Mouse (Mus musculus): ENCODE data around the gene Olfr1428. TPM values are rescaled to one million over a fixed set of nuclear protein-coding genes. Genes with fewer than 3 reads are reported as not detected.
"Not testable (repeated sequence)": the region's sequence is repeated elsewhere in the genome, so short reads cannot be mapped to it uniquely, and the experiment has no call there.

The Olfr1428 gene
- polyA plus RNA-seq, 1 experiment from 2014 or later: not detected

GRCm38 (mm10) chr19:12104541-12104940, 11.2 kb downstream of the Olfr1428 start:
- no peak for ATAC-seq
- H3K4me3 ChIP-seq (ENCODE audit: low read depth, low read length): no peak overlapping the region
- TF ChIP-seq EP300 (IDR thresholded peaks at IDR 0.05; ENCODE audit: low read depth) (no peak), CTCF (IDR thresholded peaks at IDR 0.05; ENCODE audit: low read depth) (no peak)
- H3K9me3 ChIP-seq (ENCODE audit: low read length): no peaks in the 10 kb centered on the region
- H3K27ac ChIP-seq (ENCODE audit: low read depth): no peak overlapping the region
- no peaks in the 10 kb centered on the region for H3K36me3 ChIP-seq (replicated peaks; ENCODE audit: insufficient read depth, low read length)
- H3K4me1 ChIP-seq (ENCODE audit: insufficient read depth): no peaks in the 10 kb centered on the region
- no peak for DNase-seq
- H3K27me3 ChIP-seq (ENCODE audit: insufficient read depth, low read length): no peaks in the 10 kb centered on the region
- H3K9ac ChIP-seq (replicated peaks): no peak overlapping the region
- WGBS (ENCODE audit: insufficient replicate concordance): 61% methylated on average over 1 of the region's 1 CpGs
- no peak overlapping the region for H3K4me2 ChIP-seq (ENCODE audit: low read depth, low read length)

GRCm38 (mm10) chr19:12103234-12103633, 12.5 kb downstream of the Olfr1428 start, which contains the start of gene Olfr1427:
Gene Olfr1427, minus strand, starts transcription at chr19:12103334.
- Histone ChIP-seq H3K4me3 (ENCODE audit: low read depth, low read length) (no peak within 1 kb of the TSS), H3K27me3 (ENCODE audit: insufficient read depth, low read length) (no peaks in the 10 kb centered on the region), H3K9ac (replicated peaks) (no peak within 1 kb of the TSS), H3K4me2 (ENCODE audit: low read depth, low read length) (no peak within 1 kb of the TSS), H3K4me1 (ENCODE audit: insufficient read depth) (no peaks in the 10 kb centered on the region), H3K9me3 (ENCODE audit: low read length) (no peaks in the 10 kb centered on the region), H3K36me3 (replicated peaks; ENCODE audit: insufficient read depth, low read length) (no peaks in the 10 kb centered on the region), H3K27ac (ENCODE audit: low read depth) (no peak within 1 kb of the TSS)
- ATAC-seq (no peak), DNase-seq (no peak)
- WGBS (ENCODE audit: insufficient replicate concordance): 89% methylated on average over 2 of the region's 2 CpGs
- TF ChIP-seq CTCF (IDR thresholded peaks at IDR 0.05; ENCODE audit: low read depth) (no peak), EP300 (IDR thresholded peaks at IDR 0.05; ENCODE audit: low read depth) (no peak)

- no peak for ATAC-seq
- 84% methylated on average over 1 of the region's 1 CpGs for WGBS (ENCODE audit: insufficient replicate concordance)
Observed at GRCm38 (mm10) chr19:12091913-12092312, 23.8 kb downstream of the Olfr1428 start, which contains the start of gene Olfr1426. Gene Olfr1426, minus strand, starts transcription at chr19:12092013.

GRCm38 (mm10) chr19:12077631-12078030, 38.1 kb downstream of the Olfr1428 start, which contains the start of gene Olfr1425:
Gene Olfr1425, minus strand, starts transcription at chr19:12077731.
- H3K9me3 ChIP-seq (ENCODE audit: low read length); ATAC-seq; H3K4me3 ChIP-seq (ENCODE audit: low read depth, low read length); H3K9ac ChIP-seq (replicated peaks); H3K4me2 ChIP-seq (ENCODE audit: low read depth, low read length); DNase-seq; H3K4me1 ChIP-seq (ENCODE audit: insufficient read depth); H3K36me3 ChIP-seq (replicated peaks; ENCODE audit: insufficient read depth, low read length); H3K27me3 ChIP-seq (ENCODE audit: insufficient read depth, low read length); H3K27ac ChIP-seq (ENCODE audit: low read depth): not testable (repeated sequence)
- WGBS (ENCODE audit: insufficient replicate concordance): 81% methylated on average over 4 of the region's 4 CpGs

More at GRCm38 (mm10) chr19:12091913-12092312, 23.8 kb downstream of the Olfr1428 start, which contains the start of gene Olfr1426:
- Histone ChIP-seq H3K4me1 (ENCODE audit: insufficient read depth) (no peaks in the 10 kb centered on the region), H3K4me2 (ENCODE audit: low read depth, low read length) (no peak within 1 kb of the TSS), H3K27me3 (ENCODE audit: insufficient read depth, low read length) (no peaks in the 10 kb centered on the region), H3K9me3 (ENCODE audit: low read length) (no peaks in the 10 kb centered on the region), H3K36me3 (replicated peaks; ENCODE audit: insufficient read depth, low read length) (no peaks in the 10 kb centered on the region), H3K27ac (ENCODE audit: low read depth) (no peak within 1 kb of the TSS), H3K9ac (replicated peaks) (no peak within 1 kb of the TSS), H3K4me3 (ENCODE audit: low read depth, low read length) (no peak within 1 kb of the TSS)
- DNase-seq: no peak
- TF ChIP-seq CTCF (IDR thresholded peaks at IDR 0.05; ENCODE audit: low read depth): no peak
- TF ChIP-seq EP300 (IDR thresholded peaks at IDR 0.05; ENCODE audit: low read depth): no peak

GRCm38 (mm10) chr19:12069546-12069945, 46.2 kb downstream of the Olfr1428 start:
- 81% methylated on average over 1 of the region's 1 CpGs for WGBS (ENCODE audit: insufficient replicate concordance)
- H3K4me2 ChIP-seq (ENCODE audit: low read depth, low read length); DNase-seq; H3K36me3 ChIP-seq (replicated peaks; ENCODE audit: insufficient read depth, low read length); ATAC-seq; H3K9me3 ChIP-seq (ENCODE audit: low read length); H3K9ac ChIP-seq (replicated peaks); H3K27ac ChIP-seq (ENCODE audit: low read depth); H3K4me1 ChIP-seq (ENCODE audit: insufficient read depth); H3K4me3 ChIP-seq (ENCODE audit: low read depth, low read length); H3K27me3 ChIP-seq (ENCODE audit: insufficient read depth, low read length): not testable (repeated sequence)

- ATAC-seq; H3K27me3 ChIP-seq (ENCODE audit: insufficient read depth, low read length); H3K36me3 ChIP-seq (replicated peaks; ENCODE audit: insufficient read depth, low read length); H3K4me3 ChIP-seq (ENCODE audit: low read depth, low read length); H3K4me2 ChIP-seq (ENCODE audit: low read depth, low read length); H3K27ac ChIP-seq (ENCODE audit: low read depth); H3K9me3 ChIP-seq (ENCODE audit: low read length); DNase-seq; H3K4me1 ChIP-seq (ENCODE audit: insufficient read depth); H3K9ac ChIP-seq (replicated peaks): not testable (repeated sequence)
- WGBS (ENCODE audit: insufficient replicate concordance): 40% methylated on average over 1 of the region's 1 CpGs
Observed at GRCm38 (mm10) chr19:12067806-12068205, 47.9 kb downstream of the Olfr1428 start.

- H3K27ac ChIP-seq (ENCODE audit: low read depth); H3K27me3 ChIP-seq (ENCODE audit: insufficient read depth, low read length); H3K36me3 ChIP-seq (replicated peaks; ENCODE audit: insufficient read depth, low read length); H3K9ac ChIP-seq (replicated peaks); H3K9me3 ChIP-seq (ENCODE audit: low read length); H3K4me3 ChIP-seq (ENCODE audit: low read depth, low read length); H3K4me1 ChIP-seq (ENCODE audit: insufficient read depth); ATAC-seq; H3K4me2 ChIP-seq (ENCODE audit: low read depth, low read length); DNase-seq: not testable (repeated sequence)
- WGBS (ENCODE audit: insufficient replicate concordance): 80% methylated on average over 1 of the region's 1 CpGs
Observed at GRCm38 (mm10) chr19:12062582-12062981, 53.1 kb downstream of the Olfr1428 start, which contains the start of gene Olfr1424. Gene Olfr1424, minus strand, starts transcription at chr19:12062682.

Other genes starting within 250 kb of the Olfr1428 start
- gene Olfr1419, start 240.8 kb downstream of the Olfr1428 start, polyA plus RNA-seq (2015; fragmentation: Nextera tagmentation; extraction: Ambion mirVana): not detected in 2 replicates
- gene Olfr1420, start 229.3 kb downstream of the Olfr1428 start, polyA plus RNA-seq (2015; fragmentation: Nextera tagmentation; extraction: Ambion mirVana): not detected in 2 replicates
- 4.9 and 5.4 TPM in 2 replicates for gene Patl1, start 203.5 kb downstream of the Olfr1428 start, polyA plus RNA-seq (2015; fragmentation: Nextera tagmentation; extraction: Ambion mirVana)
- gene Osbp, start 150.0 kb downstream of the Olfr1428 start, polyA plus RNA-seq (2015; fragmentation: Nextera tagmentation; extraction: Ambion mirVana): 2.6 and 2.7 TPM in 2 replicates
- gene Olfr1423, start 74.6 kb downstream of the Olfr1428 start, polyA plus RNA-seq (2015; fragmentation: Nextera tagmentation; extraction: Ambion mirVana): not detected in 2 replicates
- gene Olfr1424, start 53.2 kb downstream of the Olfr1428 start, polyA plus RNA-seq (2015; fragmentation: Nextera tagmentation; extraction: Ambion mirVana): not detected in 2 replicates
- gene Olfr1425, start 38.2 kb downstream of the Olfr1428 start, polyA plus RNA-seq (2015; fragmentation: Nextera tagmentation; extraction: Ambion mirVana): not detected in 2 replicates
- gene Olfr1426, start 23.9 kb downstream of the Olfr1428 start, polyA plus RNA-seq (2015; fragmentation: Nextera tagmentation; extraction: Ambion mirVana): not detected in 2 replicates
- not detected in 2 replicates for gene Olfr1427, start 12.6 kb downstream of the Olfr1428 start, polyA plus RNA-seq (2015; fragmentation: Nextera tagmentation; extraction: Ambion mirVana)
- gene Olfr76, start 7.3 kb upstream of the Olfr1428 start, polyA plus RNA-seq (2015; fragmentation: Nextera tagmentation; extraction: Ambion mirVana): 0.04 TPM in 1 of 2 replicates, not detected in the other
- not detected in 2 replicates for gene Olfr1555-ps1, start 54.2 kb upstream of the Olfr1428 start, polyA plus RNA-seq (2015; fragmentation: Nextera tagmentation; extraction: Ambion mirVana)
- not detected in 2 replicates for gene Olfr1431, start 84.7 kb upstream of the Olfr1428 start, polyA plus RNA-seq (2015; fragmentation: Nextera tagmentation; extraction: Ambion mirVana)
- gene Olfr1432, start 116.7 kb upstream of the Olfr1428 start, polyA plus RNA-seq (2015; fragmentation: Nextera tagmentation; extraction: Ambion mirVana): not detected in 2 replicates
- gene Olfr262, start 125.8 kb upstream of the Olfr1428 start, polyA plus RNA-seq (2015; fragmentation: Nextera tagmentation; extraction: Ambion mirVana): not detected in 2 replicates
- gene Olfr235, start 145.1 kb upstream of the Olfr1428 start, polyA plus RNA-seq (2015; fragmentation: Nextera tagmentation; extraction: Ambion mirVana): not detected in 2 replicates
- not detected in 2 replicates for gene Olfr1434, start 164.0 kb upstream of the Olfr1428 start, polyA plus RNA-seq (2015; fragmentation: Nextera tagmentation; extraction: Ambion mirVana)
- not detected in 2 replicates for gene Olfr1436, start 183.2 kb upstream of the Olfr1428 start, polyA plus RNA-seq (2015; fragmentation: Nextera tagmentation; extraction: Ambion mirVana)
- gene Olfr1437, start 209.2 kb upstream of the Olfr1428 start, polyA plus RNA-seq (2015; fragmentation: Nextera tagmentation; extraction: Ambion mirVana): not detected in 2 replicates
- not detected in 2 replicates for gene Olfr1438-ps1, start 220.0 kb upstream of the Olfr1428 start, polyA plus RNA-seq (2015; fragmentation: Nextera tagmentation; extraction: Ambion mirVana)